Mouse (Mus musculus) bone marrow, adult 2 months (tissue): Measurements from ENCODE around the gene Sec62.

ENCODE experiments used
- CTCF ChIP-seq: fragments of 200-500 bp; IDR thresholded peaks from 2 replicates; pipeline ENCODE4 v1.5.1; 2011; ENCODE audit warnings: low read length, control low read depth; ENCODE audit not compliant: control insufficient read depth, insufficient read depth
- POLR2A ChIP-seq: fragments of 200-500 bp; IDR thresholded peaks from 2 replicates; pipeline ENCODE4 v1.6.1; 2011; ENCODE audit warnings: low read depth, mild to moderate bottlenecking, control low read depth, low read length, borderline replicate concordance; ENCODE audit not compliant: control insufficient read depth

GRCm38 (mm10) chr3:30863712-30864435 is 71.2 kb downstream of the Sec62 start:
- TF ChIP-seq CTCF = no peak
- no peak for TF ChIP-seq POLR2A
